Mouse (Mus musculus): Measurements from ENCODE around the gene Nadk. TPM values are rescaled to one million over a fixed set of nuclear protein-coding genes. Genes with fewer than 3 reads are reported as not detected.

Gene Nadk
- polyA plus RNA-seq (2012; rRNA removed; ENCODE audit: low replicate concordance) = 187 and 214 TPM in 2 replicates

DNA sequence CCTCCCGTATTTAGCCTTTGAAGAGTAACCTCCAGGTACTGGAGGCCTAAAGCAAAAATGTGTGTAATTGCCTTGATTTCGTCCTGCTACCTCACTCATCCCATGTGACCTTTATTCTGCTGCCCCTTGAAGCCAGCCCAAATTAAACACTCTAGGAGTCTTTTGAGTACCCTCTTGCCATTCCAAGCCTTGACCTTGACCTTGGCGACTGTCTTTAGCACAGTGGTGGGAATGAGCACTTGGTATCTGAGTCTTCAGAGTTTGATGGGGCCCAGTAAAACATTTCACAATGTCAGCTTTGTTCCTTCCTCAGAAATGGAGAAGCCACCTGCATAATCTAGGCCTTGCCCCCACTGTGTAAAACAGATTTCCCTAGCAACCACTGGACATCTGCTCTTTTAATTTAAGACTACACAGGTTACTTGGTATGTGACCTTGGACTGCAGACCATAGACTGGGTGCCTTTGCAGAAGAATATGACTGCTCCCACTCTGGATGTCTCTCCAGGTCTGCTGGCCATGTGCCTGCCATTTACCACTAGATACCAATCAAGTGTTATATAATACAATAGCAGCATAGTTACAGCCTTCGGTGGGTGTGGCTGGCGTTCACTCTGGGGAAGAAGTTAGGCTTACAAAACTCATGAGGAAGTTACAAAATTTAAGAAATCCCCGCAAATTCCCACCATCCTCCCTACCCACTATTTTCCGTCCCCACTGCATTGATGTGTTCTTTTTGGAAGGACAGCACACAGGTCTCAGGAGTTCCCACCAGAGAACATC lies at the start of gene Nadk:
Gene Nadk, plus strand, starts transcription at position 718 of the 782 bp plus-strand sequence.

GRCm38 (mm10) chr4:155601091-155601996 lies 39.2 kb downstream of the Nadk start, which contains the start of gene Slc35e2:
TSS of gene Slc35e2 (plus strand) at chr4:155601416.

DNA sequence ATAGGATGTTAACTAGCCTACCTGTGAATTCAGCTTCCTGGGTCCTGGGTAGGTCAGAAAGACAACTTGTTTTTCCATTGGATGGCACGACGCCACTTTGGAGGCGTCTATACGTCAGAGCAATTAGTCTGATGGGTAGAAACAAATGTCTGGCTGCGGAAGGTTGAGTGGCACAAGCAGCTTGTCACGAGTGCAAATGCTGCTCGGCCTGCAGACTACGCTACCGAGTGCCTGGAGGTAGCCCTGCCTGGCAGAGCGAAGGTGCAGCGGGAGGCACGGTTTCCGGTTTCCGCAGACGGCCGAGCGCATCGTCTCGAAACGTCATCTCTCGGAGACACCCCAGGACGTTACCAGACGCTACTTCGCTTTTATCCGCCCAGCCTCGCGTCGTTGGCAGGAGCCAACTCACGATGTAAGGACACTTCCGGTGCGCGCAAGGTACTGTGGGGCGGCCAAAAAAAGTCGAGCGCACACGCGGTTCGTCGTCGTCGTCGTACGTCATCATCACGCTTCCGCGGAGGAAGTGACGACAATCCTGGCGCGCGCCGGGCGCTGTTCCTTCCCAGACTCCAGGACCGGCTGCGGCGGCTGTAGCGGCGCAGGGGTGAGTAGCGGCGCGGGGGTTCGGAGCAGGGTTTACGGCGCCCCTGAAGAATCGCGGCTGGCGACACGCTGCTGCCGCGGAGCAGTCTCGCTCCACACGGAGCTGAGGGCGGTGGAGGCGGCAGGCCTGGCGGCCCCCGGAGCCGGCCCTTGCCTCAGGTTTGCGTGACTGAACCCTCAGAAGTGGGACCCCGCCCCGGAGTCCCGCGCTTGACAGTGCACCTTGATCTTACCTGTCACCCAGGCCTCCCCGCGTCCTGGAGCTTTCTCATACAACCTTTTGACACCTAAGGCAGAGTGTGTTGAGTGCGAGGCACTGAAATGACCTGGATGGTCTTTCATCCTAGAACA lies 62.4 kb downstream of the Nadk start, which contains the start of gene Cdk11b:
Gene Cdk11b, plus strand, starts transcription at position 517 of the 954 bp plus-strand sequence.

Other genes starting within 250 kb of the Nadk start
- gene Prkcz, start 201.0 kb upstream of the Nadk start, polyA plus RNA-seq (2012; rRNA removed; ENCODE audit: low replicate concordance) = 4.2 TPM in 2 replicates
- gene Gabrd, start 164.3 kb upstream of the Nadk start, polyA plus RNA-seq (2012; rRNA removed; ENCODE audit: low replicate concordance) = 0.20 and 0.55 TPM in 2 replicates
- gene Cfap74, start 153.2 kb upstream of the Nadk start, polyA plus RNA-seq (2012; rRNA removed; ENCODE audit: low replicate concordance) = 0.47 and 0.73 TPM in 2 replicates
- 3.0 and 82.0 TPM in 2 replicates for gene Tmem52, start 93.3 kb upstream of the Nadk start, polyA plus RNA-seq (2012; rRNA removed; ENCODE audit: low replicate concordance)
- gene Gnb1, start 71.0 kb upstream of the Nadk start, polyA plus RNA-seq (2012; rRNA removed; ENCODE audit: low replicate concordance) = 572 and 1,051 TPM in 2 replicates
- gene Slc35e2, start 39.0 kb downstream of the Nadk start, polyA plus RNA-seq (2012; rRNA removed; ENCODE audit: low replicate concordance) = 9.1 and 11.8 TPM in 2 replicates
- gene Cdk11b, start 62.5 kb downstream of the Nadk start, polyA plus RNA-seq (2012; rRNA removed; ENCODE audit: low replicate concordance) = 16.8 and 20.2 TPM in 2 replicates
- gene Gm10563, start 83.0 kb downstream of the Nadk start, polyA plus RNA-seq (2012; rRNA removed; ENCODE audit: low replicate concordance) = not detected in 2 replicates
- 52.3 and 103 TPM in 2 replicates for gene Mmp23, start 91.0 kb downstream of the Nadk start, polyA plus RNA-seq (2012; rRNA removed; ENCODE audit: low replicate concordance)
- 64.0 and 102 TPM in 2 replicates for gene Mib2, start 106.8 kb downstream of the Nadk start, polyA plus RNA-seq (2012; rRNA removed; ENCODE audit: low replicate concordance)
- gene Fndc10, start 132.0 kb downstream of the Nadk start, polyA plus RNA-seq (2012; rRNA removed; ENCODE audit: low replicate concordance) = 21.6 and 35.6 TPM in 2 replicates
- gene Ssu72, start 142.4 kb downstream of the Nadk start, polyA plus RNA-seq (2012; rRNA removed; ENCODE audit: low replicate concordance) = 88.8 and 157 TPM in 2 replicates
- gene Tmem240, start 172.4 kb downstream of the Nadk start, polyA plus RNA-seq (2012; rRNA removed; ENCODE audit: low replicate concordance) = 2.1 and 2.6 TPM in 2 replicates
- gene Atad3a, start 198.7 kb downstream of the Nadk start, polyA plus RNA-seq (2012; rRNA removed; ENCODE audit: low replicate concordance) = 140 and 144 TPM in 2 replicates
- gene Vwa1, start 212.3 kb downstream of the Nadk start, polyA plus RNA-seq (2012; rRNA removed; ENCODE audit: low replicate concordance) = 24.1 and 41.9 TPM in 2 replicates
- gene Tmem88b, start 223.5 kb downstream of the Nadk start, polyA plus RNA-seq (2012; rRNA removed; ENCODE audit: low replicate concordance) = 1.9 and 2.6 TPM in 2 replicates
- gene Ankrd65, start 228.1 kb downstream of the Nadk start, polyA plus RNA-seq (2012; rRNA removed; ENCODE audit: low replicate concordance) = 0.32 and 0.54 TPM in 2 replicates
- 47.4 and 59.6 TPM in 2 replicates for gene Mrpl20, start 240.5 kb downstream of the Nadk start, polyA plus RNA-seq (2012; rRNA removed; ENCODE audit: low replicate concordance)

Measured in mammary gland, adult 2 months (tissue).